Comparison of ENCODE assay signal across 18 mouse cellular contexts in genomic region chr9:22169327-22169726, GRCm38 (mm10). TPM values are rescaled to one million over a fixed set of nuclear protein-coding genes. Genes with fewer than 3 reads are reported as not detected.
A peak's percentile ranks its signal among the peaks of the same experiment; 100 is the strongest.
DNase-seq lines count a peak whose midpoint lies in the region.
"Had no signal": no experiment of that assay in that cellular context is flagged by ENCODE, and none has a peak within 500 bp of the region (broad histone marks: within the 10 kb centered on the region; RNA-seq: fewer than 3 reads in every experiment).

No protein-coding gene starts in this region.

- intact Hi-C loops in heart, postnatal 10 days (cut with DNase I) = no loop called here

- DNase-seq in heart, adult 11 months = peak; percentile 63
- no peak for DNase-seq in heart, postnatal 10 days
- peak; percentile 1 for DNase-seq in layer of hippocampus, adult 11-12 months (ENCODE audit: low spot score)
- no peak for DNase-seq in layer of hippocampus, adult 9-11 months
- DNase-seq in adipocyte (ENCODE audit: low spot score) = peak; percentile 1
- DNase-seq: adrenal gland, adult 2 months; adrenal gland, postnatal 10 days; adrenal gland, postnatal 25 days; B cell, adult 2 months; cerebellum, adult 11 months; cerebellum, adult 18-20 months; cerebellum, adult 8-10 months; cerebellum, adult 9-11 months; cerebellum, postnatal 14 days; cerebellum, postnatal 36 days; embryo, embryonic 11 days had no signal

RNA-seq across cellular contexts. Expression of gene Pigyl, which starts 12.7 kb away (rescaled TPM):
- total RNA-seq in heart, postnatal 10 days (2021) = 10 to 100 TPM; 35.3 to 35.6 TPM

RNA-seq across cellular contexts. Expression of gene Zfp872, which starts 18.6 kb away (rescaled TPM):
- under 1 TPM; 0.17 to 0.20 TPM for total RNA-seq in heart, postnatal 10 days (2021)
- total RNA-seq: CH12.LX; common myeloid progenitor, adult 5-6 weeks had no signal

RNA-seq across cellular contexts. Expression of gene Acp5, which starts 33.8 kb away (rescaled TPM):
- 1 to 10 TPM; 1.8 to 2.8 TPM for total RNA-seq in heart, postnatal 10 days (2021)

RNA-seq across cellular contexts. Expression of gene Elof1, which starts 52.4 kb away (rescaled TPM):
- 10 to 100 TPM; 43.5 to 44.0 TPM for total RNA-seq in heart, postnatal 10 days (2021)

RNA-seq across cellular contexts. Expression of gene Zfp809, which starts 56.2 kb away (rescaled TPM):
- total RNA-seq in heart, postnatal 10 days (2021) = 10 to 100 TPM; 26.9 to 35.2 TPM

Comparison
In these comparisons a context has a peak if more than half of its experiments do, and no peak if none do; other contexts are left out.
1. DNase-seq: peak in heart, adult 11 months (single experiment), layer of hippocampus, adult 11-12 months (single experiment) and adipocyte (single experiment); none in heart, postnatal 10 days (0 of 2) and layer of hippocampus, adult 9-11 months (single experiment).